Mouse (Mus musculus) intestine, embryonic 14.5 days (tissue): ENCODE results near the gene Fam160b1. TPM values are rescaled to one million over a fixed set of nuclear protein-coding genes. Genes with fewer than 3 reads are reported as not detected.

ENCODE experiments used
- ATAC-seq: fragments of 200-750 bp; cut with Nextera tagmentation; replicated peaks from 2 replicates; pipeline ENCODE4 v1.8.0; 2017; ENCODE audit warnings: low read depth, moderate number of reproducible peaks, moderate TSS enrichment, moderate library complexity; ENCODE audit not compliant: low FRiP score, low TSS enrichment
- DNase-seq: peaks from one replicate; pipeline ENCODE4 v3.0.0-alpha.2; 2018; ENCODE audit warnings: low spot score
- H3K27ac ChIP-seq: fragments of 300-500 bp; sonication (generic); 2 replicates; pipeline ENCODE4 v1.5.1; 2014; ENCODE audit warnings: low read depth, mild to moderate bottlenecking, control low read depth
- H3K27me3 ChIP-seq: fragments of 300-500 bp; sonication (generic); replicated peaks from 2 replicates; pipeline ENCODE4 v1.6.1; 2014; ENCODE audit warnings: low read length, control low read depth; ENCODE audit not compliant: control insufficient read depth, insufficient read depth
- H3K36me3 ChIP-seq: fragments of 300-500 bp; sonication (generic); 2 replicates; pipeline ENCODE4 v1.6.1; 2014; ENCODE audit warnings: low read length, control low read depth; ENCODE audit not compliant: control insufficient read depth, insufficient read depth
- H3K4me1 ChIP-seq: fragments of 300-500 bp; sonication (generic); replicated peaks from 2 replicates; pipeline ENCODE4 v1.6.1; 2014; ENCODE audit warnings: low read length, control low read depth, mixed read lengths; ENCODE audit not compliant: control insufficient read depth, insufficient read depth
- H3K4me2 ChIP-seq: fragments of 300-500 bp; sonication (generic); 2 replicates; pipeline ENCODE4 v1.6.1; 2014; ENCODE audit warnings: low read length
- H3K4me3 ChIP-seq: fragments of 300-500 bp; sonication (generic); 2 replicates; pipeline ENCODE4 v1.5.1; 2014; ENCODE audit warnings: low read depth, low read length, control low read depth, mixed read lengths
- H3K9ac ChIP-seq: fragments of 300-500 bp; sonication (generic); 2 replicates; pipeline ENCODE4 v1.6.1; 2014; ENCODE audit warnings: mild to moderate bottlenecking, low read length
- H3K9me3 ChIP-seq: fragments of 300-500 bp; sonication (generic); 2 replicates; pipeline ENCODE4 v1.6.1; 2016; ENCODE audit warnings: low read length, control low read depth; ENCODE audit not compliant: control insufficient read depth
- WGBS: fragments of 180-500 bp; shearing (Covaris S2); extraction: QIAGEN DNeasy Blood & Tissue Kit; methylation state at CpG from one replicate; pipeline ENCODE4 v1.1.7; 2014; 5-methylcytosine and 5-hydroxymethylcytosine counted together
- polyA plus RNA-seq: library from polyadenylated mRNA; unstranded; fragments of >200 nt; fragmentation: Nextera tagmentation; extraction: Ambion mirVana; gene quantifications from 2 replicates; pipeline ENCODE4 v1.2.1, GENCODE M21; 2014

Fam160b1 gene
- polyA plus RNA-seq, 1 experiment from 2014 or later, result 16.4 TPM

GRCm38 (mm10) chr19:57322491-57322890 lies 38.0 kb upstream of the Fam160b1 start:
- no peaks in the 10 kb centered on the region for H3K4me1 ChIP-seq
- H3K9ac ChIP-seq, result no peak overlapping the region
- H3K27me3 ChIP-seq, result no peaks in the 10 kb centered on the region
- no peak overlapping the region for H3K4me3 ChIP-seq
- H3K9me3 ChIP-seq, result no peaks in the 10 kb centered on the region
- H3K4me2 ChIP-seq, result no peak overlapping the region
- H3K27ac ChIP-seq, result no peak overlapping the region
- 78% methylated on average over 4 of the region's 4 CpGs for WGBS
- ATAC-seq (no peak), DNase-seq (no peak)
- no peaks in the 10 kb centered on the region for H3K36me3 ChIP-seq

DNA sequence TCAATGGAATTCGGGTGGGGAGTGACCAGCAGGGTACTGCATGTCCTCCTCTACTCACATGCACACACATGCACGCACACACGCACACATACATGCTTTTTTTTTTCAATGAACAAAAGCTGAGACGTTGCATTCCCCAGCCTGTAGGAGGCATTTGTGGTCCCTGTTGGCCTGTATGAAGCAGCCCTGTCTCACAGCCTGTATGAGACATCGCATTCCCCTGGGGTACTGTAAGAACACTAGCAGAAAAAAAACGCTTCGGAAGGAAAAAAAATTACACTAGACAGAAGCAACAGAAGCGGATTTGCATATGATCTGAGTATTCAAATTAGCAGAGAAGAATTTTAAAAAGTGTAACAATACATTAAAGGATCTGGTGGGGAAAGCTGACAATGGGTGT lies 37.4 kb upstream of the Fam160b1 start:
- Histone ChIP-seq H3K27me3 (no peaks in the 10 kb centered on the region), H3K9me3 (no peaks in the 10 kb centered on the region), H3K4me3 (no peak overlapping the region), H3K36me3 (no peaks in the 10 kb centered on the region), H3K9ac (no peak overlapping the region), H3K4me2 (no peak overlapping the region), H3K4me1 (no peaks in the 10 kb centered on the region), H3K27ac (no peak overlapping the region)
- ATAC-seq (no peak), DNase-seq (no peak)
- 84% methylated on average over 8 of the region's 8 CpGs for WGBS

- H3K9me3 ChIP-seq, result no peaks in the 10 kb centered on the region
- no peaks in the 10 kb centered on the region for H3K27me3 ChIP-seq
- no peak overlapping the region for H3K4me3 ChIP-seq
- no peak for ATAC-seq
- DNase-seq, result peak; percentile 83
- no peak overlapping the region for H3K4me2 ChIP-seq
- H3K4me1 ChIP-seq, result no peaks in the 10 kb centered on the region
- no peak overlapping the region for H3K27ac ChIP-seq
- no peak overlapping the region for H3K9ac ChIP-seq
- 28% methylated on average over 7 of the region's 7 CpGs for WGBS
- H3K36me3 ChIP-seq, result no peaks in the 10 kb centered on the region
Measured at GRCm38 (mm10) chr19:57325748-57326300, 34.7 kb upstream of the Fam160b1 start.

DNA sequence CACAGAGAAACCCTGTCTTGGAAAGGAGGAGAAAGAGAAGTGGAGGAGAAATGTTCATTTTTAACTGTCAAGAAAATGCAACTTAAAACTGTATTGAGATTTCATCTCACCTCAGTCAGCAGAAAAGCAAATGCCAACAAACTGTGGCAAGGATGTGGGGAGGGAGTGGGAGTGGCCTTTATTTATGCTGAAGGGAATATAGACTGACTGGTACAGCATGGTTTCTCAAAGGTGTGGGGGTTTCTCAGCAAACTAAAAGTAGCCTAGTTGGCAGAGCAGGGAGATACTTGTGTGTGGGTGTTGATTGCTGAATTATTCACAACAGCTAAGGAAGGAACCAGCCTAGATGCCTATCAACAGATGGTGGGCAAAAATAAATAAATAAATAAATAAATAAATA lies 32.8 kb upstream of the Fam160b1 start:
- no peaks in the 10 kb centered on the region for H3K27me3 ChIP-seq
- DNase-seq (no peak), ATAC-seq (no peak)
- H3K4me2 ChIP-seq, result no peak overlapping the region
- H3K9me3 ChIP-seq, result no peaks in the 10 kb centered on the region
- no peak overlapping the region for H3K9ac ChIP-seq
- no peaks in the 10 kb centered on the region for H3K36me3 ChIP-seq
- H3K27ac ChIP-seq, result no peak overlapping the region
- H3K4me3 ChIP-seq, result no peak overlapping the region
- no peaks in the 10 kb centered on the region for H3K4me1 ChIP-seq

DNA sequence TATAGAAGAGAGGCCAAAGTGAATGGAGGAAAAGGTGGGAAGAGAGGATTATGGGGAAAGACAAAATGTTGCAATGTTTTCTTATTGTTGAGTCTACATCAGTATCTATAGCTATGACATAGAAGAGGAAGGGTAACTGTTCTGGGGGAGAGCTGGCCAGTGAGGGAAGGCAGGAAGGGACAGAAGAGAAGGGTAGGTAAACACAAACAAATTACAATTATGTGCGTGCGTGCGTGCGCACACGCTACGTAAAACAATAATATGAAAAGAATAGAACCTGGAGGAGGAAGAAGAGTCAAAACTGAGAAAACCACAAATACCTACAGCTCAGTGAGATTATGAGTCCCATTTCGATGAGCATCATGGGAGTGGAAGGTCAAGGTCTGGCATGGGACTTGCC lies 32.2 kb upstream of the Fam160b1 start:
- H3K4me1 ChIP-seq, result no peaks in the 10 kb centered on the region
- no peak overlapping the region for H3K27ac ChIP-seq
- 98% methylated on average over 7 of the region's 7 CpGs for WGBS
- ATAC-seq (no peak), DNase-seq (no peak)
- no peak overlapping the region for H3K9ac ChIP-seq
- H3K27me3 ChIP-seq, result no peaks in the 10 kb centered on the region
- H3K9me3 ChIP-seq, result no peaks in the 10 kb centered on the region
- no peak overlapping the region for H3K4me3 ChIP-seq
- H3K36me3 ChIP-seq, result no peaks in the 10 kb centered on the region
- H3K4me2 ChIP-seq, result no peak overlapping the region

DNA sequence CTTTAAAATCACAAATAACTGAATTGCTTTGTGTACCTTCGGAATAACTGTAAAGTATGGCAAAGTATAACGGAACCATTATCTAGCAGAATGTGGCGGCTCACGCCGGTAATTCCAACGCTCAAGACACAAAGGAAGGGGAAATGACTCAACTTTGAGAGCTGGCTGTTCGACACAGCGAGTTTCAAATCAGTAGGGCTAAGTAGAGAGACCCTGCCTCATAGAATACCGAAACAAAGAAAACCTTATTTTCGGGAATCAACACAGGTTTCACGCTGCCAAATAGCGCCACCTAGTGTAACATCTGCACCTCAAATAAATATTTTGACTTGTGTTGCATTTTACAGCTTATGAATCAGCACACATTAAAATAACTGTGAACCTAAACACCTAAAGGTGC lies 31.7 kb upstream of the Fam160b1 start:
- no peaks in the 10 kb centered on the region for H3K9me3 ChIP-seq
- WGBS, result 59% methylated on average over 12 of the region's 12 CpGs
- DNase-seq, result no peak
- no peak overlapping the region for H3K9ac ChIP-seq
- H3K4me2 ChIP-seq, result no peak overlapping the region
- H3K36me3 ChIP-seq, result no peaks in the 10 kb centered on the region
- no peak overlapping the region for H3K4me3 ChIP-seq
- no peaks in the 10 kb centered on the region for H3K27me3 ChIP-seq
- H3K4me1 ChIP-seq, result no peaks in the 10 kb centered on the region
- H3K27ac ChIP-seq, result no peak overlapping the region
- no peak for ATAC-seq

- no peak for DNase-seq
- Histone ChIP-seq H3K9me3 (no peaks in the 10 kb centered on the region), H3K4me1 (no peaks in the 10 kb centered on the region; the same call in 1 of the 2 replicates), H3K36me3 (no peaks in the 10 kb centered on the region), H3K4me3 (no peak overlapping the region), H3K27ac (no peak overlapping the region), H3K4me2 (no peak overlapping the region), H3K27me3 (no peaks in the 10 kb centered on the region), H3K9ac (no peak overlapping the region)
- ATAC-seq, result no peak
- 76% methylated on average over 11 of the region's 11 CpGs for WGBS
Measured at GRCm38 (mm10) chr19:57330309-57330708, 30.2 kb upstream of the Fam160b1 start.

DNA sequence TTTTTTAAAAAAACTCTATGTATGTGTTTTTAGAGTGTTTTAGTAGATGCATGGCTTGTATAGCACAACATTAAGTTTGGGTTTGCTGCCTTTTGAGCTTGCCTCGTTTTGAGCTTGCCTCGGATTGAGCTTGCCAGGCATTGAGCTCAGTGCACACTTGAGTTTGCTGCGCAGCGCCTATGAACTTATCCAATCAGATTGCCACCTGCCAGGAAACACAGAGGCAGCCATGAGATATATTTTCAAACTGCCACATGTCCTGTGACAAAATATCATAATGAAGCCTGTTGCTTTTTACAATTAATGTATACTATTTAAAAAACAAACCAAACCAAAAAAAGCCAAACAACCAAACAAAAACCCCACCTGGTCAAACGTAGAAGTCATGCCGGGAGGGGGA lies 29.2 kb upstream of the Fam160b1 start:
- Histone ChIP-seq H3K9ac (no peak overlapping the region), H3K36me3 (no peaks in the 10 kb centered on the region), H3K4me1 (no peaks in the 10 kb centered on the region; the same call in 1 of the 2 replicates), H3K4me2 (no peak overlapping the region), H3K9me3 (no peaks in the 10 kb centered on the region), H3K27me3 (no peaks in the 10 kb centered on the region), H3K4me3 (no peak overlapping the region), H3K27ac (no peak overlapping the region)
- DNase-seq (no peak), ATAC-seq (no peak)
- WGBS, result 88% methylated on average over 6 of the region's 6 CpGs

GRCm38 (mm10) chr19:57333356-57333755 lies 27.1 kb upstream of the Fam160b1 start:
- Histone ChIP-seq H3K4me3 (no peak overlapping the region), H3K27me3 (no peaks in the 10 kb centered on the region), H3K27ac (no peak overlapping the region), H3K9ac (no peak overlapping the region), H3K36me3 (no peaks in the 10 kb centered on the region), H3K9me3 (no peaks in the 10 kb centered on the region), H3K4me2 (no peak overlapping the region), H3K4me1 (no peaks in the 10 kb centered on the region; the same call in 1 of the 2 replicates)
- ATAC-seq (no peak), DNase-seq (no peak)
- WGBS, result 84% methylated on average over 4 of the region's 4 CpGs
